Mouse (Mus musculus): ENCODE results near the gene Duxbl1.
A peak's percentile ranks its signal among the peaks of the same experiment; 100 is the strongest.
"Not testable (repeated sequence)": the region's sequence is repeated elsewhere in the genome, so short reads cannot be mapped to it uniquely, and the experiment has no call there.

The Duxbl1 gene

DNA sequence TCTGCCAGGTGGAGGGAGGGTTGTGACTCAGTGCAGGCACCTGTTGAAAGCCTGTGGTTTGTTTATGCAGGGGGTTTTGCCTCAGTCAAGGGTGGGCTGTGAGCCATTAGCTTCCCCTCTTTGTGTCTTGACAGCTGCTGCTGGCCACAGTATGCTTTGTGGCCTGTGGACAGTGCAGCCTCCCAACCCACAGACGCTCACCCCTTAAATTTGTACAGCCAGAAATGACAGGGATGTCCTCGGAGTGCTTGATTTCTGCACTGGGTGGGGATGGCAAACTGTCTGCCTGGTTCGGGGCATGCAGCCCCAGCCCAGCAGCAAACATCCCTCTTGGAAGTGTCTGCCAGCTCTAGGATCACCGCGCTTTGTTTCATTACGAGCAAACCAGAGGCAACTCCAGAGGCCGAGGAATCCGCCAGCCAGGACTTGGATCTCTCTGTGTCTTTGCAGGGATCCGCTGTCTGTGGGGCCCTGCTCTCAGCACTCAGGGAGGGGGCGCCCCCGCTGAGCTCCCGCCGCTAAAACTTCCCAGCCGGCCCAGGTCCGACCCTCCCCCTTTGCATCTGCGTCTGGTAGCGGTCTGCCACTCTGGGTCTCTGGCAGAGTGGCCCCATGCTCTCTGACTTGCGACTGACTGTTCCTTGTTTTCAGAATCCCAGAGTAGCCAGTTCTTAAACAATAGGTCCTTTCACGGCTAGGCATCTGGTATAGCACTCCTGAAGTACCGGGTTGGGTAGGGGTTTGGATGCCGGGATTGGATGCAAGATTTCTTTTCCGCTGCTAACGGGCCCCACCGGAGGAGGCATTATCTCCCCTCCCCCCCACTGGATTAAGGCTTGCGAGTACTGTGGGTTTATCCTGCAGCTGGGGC is at the start of gene Duxbl1:
Gene Duxbl1 (plus strand): TSS at position 207 of the 871 bp plus-strand sequence.
- not testable (repeated sequence) for DNase-seq

DNA sequence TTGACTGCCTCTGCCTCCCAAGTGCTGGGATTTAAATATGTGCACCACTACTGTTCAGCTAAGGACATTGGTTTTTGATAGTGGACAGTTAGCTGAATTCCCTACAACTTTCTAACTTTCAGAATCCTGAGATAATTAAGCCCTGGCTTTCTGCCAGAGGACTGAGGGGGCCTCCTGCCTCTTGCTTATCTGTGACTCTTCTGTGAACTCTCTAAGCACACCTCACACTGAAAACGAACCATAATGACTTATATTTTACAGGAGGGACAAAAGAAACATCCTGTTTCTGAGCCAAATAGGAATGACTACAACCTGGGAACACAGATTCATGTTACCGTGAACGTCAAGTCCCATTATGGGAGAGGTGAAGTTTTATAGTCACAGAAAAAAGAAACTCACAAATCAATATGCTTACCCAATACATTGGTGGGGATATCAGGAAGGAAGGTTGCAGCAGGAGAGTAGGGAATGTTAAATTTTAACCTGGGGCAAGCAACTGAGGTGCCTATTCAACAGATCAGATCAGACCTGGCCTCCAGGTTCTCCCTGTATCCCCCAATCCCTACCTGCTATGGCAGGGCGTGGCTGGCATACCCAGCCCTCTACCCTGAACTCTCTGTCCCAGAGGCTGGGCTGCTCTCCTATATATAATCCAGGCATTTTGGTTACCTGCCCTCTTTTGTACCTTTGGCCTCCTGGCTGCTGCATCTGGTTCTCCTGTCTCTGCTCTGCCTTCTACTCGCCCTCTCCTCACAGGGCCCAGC is 41.3 kb upstream of the Duxbl1 start:
- not testable (repeated sequence) for DNase-seq

DNA sequence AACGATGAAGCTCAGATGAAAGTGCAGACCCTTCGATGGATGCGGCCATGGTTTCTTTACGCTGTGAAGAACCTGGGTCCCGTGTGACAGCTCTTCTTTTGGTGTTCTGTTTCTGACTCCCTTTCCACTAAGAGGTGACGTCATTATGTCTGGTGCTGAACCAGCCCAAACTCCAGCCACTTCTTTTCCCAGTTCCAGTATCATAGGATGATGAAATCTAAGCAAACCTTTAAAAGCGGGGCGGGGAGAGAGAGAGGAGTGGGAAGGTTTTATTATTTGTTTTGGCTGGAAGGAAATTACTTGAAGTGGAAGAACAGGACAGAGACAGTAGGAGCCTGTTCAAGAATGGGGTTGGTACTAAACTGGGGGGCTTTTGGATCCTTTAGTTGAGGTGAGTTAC is 40.4 kb upstream of the Duxbl1 start, which contains the start of gene Cphx1:
Gene Cphx1 (plus strand): TSS at position 301 of the 400 bp plus-strand sequence.
- not testable (repeated sequence) for DNase-seq

DNA sequence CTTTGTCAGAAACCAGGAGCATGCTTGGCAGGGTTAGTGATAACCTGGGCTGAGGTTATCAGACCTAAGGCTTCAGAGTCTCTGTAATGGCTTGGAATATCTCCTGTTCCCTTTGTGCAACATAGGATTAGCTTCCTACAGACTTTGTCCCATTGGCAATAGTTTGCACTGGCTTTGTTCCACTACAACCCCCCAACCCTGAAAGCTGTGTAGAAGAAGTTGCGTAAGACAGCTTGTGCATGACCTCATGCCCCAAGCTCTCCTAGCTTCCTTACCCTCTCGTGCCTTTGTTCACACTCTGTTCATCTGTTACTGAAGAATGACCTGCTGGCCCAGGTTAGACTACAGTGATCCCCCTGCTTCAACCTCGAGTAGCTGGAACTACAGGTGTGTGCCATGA is 20.5 kb upstream of the Duxbl1 start:
- DNase-seq: not testable (repeated sequence)

DNA sequence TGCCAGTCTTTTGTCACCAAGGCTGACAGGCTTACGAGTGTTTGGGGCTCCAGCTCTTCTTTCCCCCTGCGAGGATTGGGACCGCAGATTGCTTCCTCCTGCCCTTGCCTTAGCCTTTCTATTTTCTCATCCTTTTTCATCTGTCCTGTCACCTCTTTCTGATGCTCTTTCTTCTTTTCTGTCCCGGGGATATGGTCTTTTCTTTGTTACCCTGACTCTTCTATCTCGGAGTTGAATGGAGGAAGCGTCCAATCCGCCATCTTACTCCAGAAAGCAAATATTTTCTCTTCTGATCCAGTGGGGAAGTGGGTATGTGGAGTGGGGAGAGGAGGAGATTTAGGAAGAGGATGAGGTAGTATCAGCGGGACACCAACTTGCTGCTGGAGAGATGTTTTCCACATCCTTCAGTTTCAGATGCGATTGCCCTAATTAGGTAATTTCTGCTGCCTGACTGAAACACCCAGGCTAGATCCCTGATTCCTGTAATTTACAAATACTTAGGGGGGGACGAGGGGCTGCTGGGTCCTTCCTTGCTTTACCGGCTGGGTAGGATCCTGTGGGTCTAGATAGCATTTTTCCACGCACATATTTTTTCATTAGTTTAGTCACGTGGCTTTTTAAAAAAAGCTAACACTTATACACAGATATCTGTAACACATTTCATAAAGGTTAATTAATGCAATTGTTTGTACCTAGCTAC is 1.0 kb downstream of the Duxbl1 start:
- not testable (repeated sequence) for DNase-seq

DNA sequence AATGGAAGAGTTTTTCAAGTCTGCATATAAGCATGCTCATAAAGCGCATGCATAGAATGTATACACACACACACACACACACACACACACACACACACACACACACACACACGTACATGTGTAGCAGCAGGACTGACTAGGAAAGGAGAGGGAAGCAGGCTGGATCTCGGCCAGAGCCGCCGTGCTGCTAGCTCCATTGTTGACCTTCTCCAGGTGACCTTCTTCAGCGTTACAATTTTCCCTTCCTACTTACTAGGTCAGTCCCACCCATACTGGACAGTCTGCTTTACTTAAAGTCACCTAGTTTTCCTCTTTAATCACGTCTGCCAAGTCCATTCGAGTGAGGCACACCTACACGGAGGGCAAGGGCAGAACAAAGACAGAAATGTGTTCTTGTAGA is 3.5 kb downstream of the Duxbl1 start:
- DNase-seq: peak; percentile 21

DNA sequence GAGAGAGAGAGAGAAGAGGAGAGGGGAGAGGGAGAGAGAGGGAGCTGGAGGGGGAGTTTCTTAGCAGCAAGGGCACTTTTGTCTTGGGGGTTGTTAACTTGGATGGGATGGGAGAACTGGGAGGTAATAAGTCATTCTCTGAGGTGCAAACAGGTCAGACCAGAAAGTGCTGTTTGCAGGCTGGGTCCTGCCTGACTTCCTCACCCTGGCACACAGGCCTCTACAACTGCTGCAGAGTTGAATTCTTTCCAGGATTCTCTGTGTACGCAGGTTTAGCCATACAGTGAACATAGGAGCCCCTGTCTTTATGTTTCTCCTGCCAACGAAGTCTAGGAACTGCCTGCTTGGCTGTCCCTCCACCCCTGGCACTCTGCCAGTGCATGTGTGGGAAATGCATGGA is 29.1 kb downstream of the Duxbl1 start:
- DNase-seq: not testable (repeated sequence)

DNA sequence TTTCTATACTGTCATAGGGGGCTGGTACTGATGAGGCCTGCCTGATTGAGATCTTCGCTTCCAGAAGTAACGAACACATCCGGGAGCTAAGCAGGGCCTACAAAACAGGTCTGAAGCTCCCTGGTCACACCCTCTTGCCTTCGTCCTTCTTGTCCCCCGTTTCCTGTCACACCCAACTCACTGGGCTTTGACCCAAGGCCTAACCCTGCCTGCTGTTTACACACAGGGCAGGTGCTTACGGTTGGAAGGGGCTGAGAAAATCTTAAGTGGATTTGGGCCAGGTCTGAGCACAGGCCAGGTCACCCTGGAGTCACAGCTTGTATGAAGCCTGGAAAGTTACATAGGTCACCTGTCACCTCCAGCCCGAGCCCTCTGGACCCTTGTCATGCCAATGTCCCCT is 38.0 kb downstream of the Duxbl1 start:
- DNase-seq: not testable (repeated sequence)

DNA sequence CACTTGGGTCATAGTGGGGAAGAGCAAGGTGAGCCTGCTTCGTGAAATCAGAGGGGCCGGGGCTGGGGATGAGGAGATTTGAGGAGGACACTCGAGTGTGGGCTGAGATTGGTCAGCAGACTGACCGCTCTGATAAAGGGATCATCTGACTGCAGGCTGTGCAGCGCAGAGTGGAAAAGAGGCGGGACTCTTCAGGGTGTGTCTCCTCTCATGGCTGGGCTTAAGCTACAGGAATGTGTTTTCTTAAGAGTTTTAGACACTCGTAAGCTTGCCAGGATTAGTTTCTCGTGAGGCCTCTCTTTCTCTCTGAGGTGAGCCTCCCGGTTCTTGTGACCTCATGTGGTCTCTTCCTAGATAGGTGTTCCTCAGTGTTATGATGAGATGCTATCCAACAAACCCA is 43.2 kb downstream of the Duxbl1 start:
- not testable (repeated sequence) for DNase-seq

DNA sequence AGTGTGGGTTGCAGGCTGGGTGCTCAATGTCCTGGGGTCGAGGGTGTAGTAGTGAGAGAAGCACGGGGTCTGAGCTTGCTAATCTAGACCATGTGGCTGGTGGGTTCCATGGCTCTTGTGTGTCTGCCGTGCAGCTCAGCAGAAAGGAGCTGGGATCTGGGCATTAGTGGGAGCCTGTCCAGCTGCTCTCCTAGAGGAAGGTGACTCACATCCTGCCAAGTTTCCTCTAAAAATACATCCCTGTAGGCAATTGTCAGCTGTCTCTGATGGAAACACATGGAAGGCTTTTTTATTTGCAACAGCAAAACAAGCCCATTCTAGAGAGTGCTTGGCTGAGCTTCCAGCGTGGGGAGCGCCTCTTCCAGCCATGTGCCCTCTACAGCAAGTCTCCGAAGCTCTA is 44.5 kb downstream of the Duxbl1 start:
- not testable (repeated sequence) for DNase-seq

DNA sequence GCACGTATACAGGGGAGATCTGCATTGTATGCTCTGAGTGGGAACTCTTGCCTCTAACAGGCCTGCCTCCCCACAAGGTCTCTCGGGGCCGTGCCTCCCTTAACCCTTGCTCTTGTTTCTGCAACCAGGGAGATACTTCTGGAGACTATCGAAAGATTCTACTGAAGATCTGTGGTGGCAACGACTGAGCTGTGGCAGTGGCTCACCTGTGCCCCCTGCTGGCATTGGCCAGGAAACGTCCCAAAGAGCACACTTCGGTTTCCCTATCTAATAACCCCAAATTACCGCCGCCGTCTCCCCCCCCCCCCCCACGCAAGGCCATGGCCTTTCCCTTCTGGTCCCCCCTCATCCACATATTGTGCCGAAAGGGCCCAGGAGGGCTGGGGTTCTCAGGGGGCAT is 47.3 kb downstream of the Duxbl1 start:
- not testable (repeated sequence) for DNase-seq

DNA sequence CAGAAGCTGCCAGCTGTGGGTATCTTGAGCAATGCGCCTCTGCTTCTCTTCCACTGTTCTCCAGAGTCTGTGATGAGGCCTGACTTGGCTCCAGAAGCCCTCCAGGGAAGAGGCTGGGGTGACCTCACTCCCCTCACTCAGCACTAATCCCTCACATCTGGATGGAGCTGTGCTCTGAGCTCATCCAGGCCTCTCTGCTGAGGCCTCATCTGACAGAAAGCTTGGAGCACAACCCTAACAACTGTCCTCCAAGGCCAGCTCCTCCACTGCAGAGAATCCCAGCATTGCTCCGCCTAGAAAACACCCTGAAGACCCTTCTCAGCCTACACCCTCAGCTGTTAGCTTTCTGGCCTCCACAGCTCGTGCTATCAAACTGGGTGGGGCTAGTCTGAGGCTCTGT is 56.0 kb downstream of the Duxbl1 start:
- not testable (repeated sequence) for DNase-seq

DNA sequence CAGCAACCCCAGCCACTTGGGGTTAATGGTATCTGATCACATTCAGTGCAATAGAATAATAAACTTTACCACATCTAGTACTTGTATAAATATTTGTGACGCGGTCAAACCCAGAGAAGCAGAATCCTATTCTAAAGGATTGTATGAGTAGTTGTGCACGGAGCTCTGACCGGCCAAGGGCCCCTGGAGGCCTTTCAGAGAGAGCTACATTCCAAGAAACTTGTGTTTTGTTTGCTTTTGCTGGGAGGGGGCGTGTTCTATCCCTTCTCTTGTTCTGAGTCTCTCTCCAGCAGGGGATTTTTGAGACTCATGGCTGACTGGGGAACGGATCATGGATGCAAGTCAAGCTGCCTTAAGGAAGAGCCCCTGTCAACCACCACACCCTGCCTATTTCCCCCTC is 57.1 kb downstream of the Duxbl1 start:
- not testable (repeated sequence) for DNase-seq
